Mouse (Mus musculus): ENCODE measurements around the gene Emc10. TPM values are rescaled to one million over a fixed set of nuclear protein-coding genes. Genes with fewer than 3 reads are reported as not detected.

Gene Emc10
- polyA plus RNA-seq, 1 experiment from 2014 or later, result 157 TPM

GRCm38 (mm10) chr7:44453256-44453655 is 43.1 kb downstream of the Emc10 start:
- peaks cover 51% of the 10 kb centered on the region for H3K36me3 ChIP-seq
- peaks cover 45% of the 10 kb centered on the region for H3K4me1 ChIP-seq
- ATAC-seq (ENCODE audit: low FRiP score), result 0 out of 2 replicates have a peak, but pooled peaks have one; percentile 13
- H3K9me3 ChIP-seq (replicated peaks), result no peaks in the 10 kb centered on the region
- WGBS, result 13% methylated on average over 3 of the region's 3 CpGs
- no peak overlapping the region for H3K4me2 ChIP-seq
- no peak overlapping the region for H3K27ac ChIP-seq (replicated peaks)
- no peak overlapping the region for H3K4me3 ChIP-seq (replicated peaks)
- H3K27me3 ChIP-seq (replicated peaks), result no peaks in the 10 kb centered on the region
- H3K9ac ChIP-seq (replicated peaks), result no peak overlapping the region

- H3K4me2 ChIP-seq, result peak overlapping the region; percentile 96
- no peak for ATAC-seq (ENCODE audit: low FRiP score)
- peaks cover 46% of the 10 kb centered on the region for H3K36me3 ChIP-seq
- peak overlapping the region; percentile 64; the same call in 1 of the 2 replicates for H3K27ac ChIP-seq (replicated peaks)
- peak overlapping the region; percentile 20; the same call in 1 of the 2 replicates for H3K9ac ChIP-seq (replicated peaks)
- H3K4me3 ChIP-seq (replicated peaks), result peak overlapping the region; percentile 70
- no peaks in the 10 kb centered on the region for H3K27me3 ChIP-seq (replicated peaks)
- H3K4me1 ChIP-seq, result peaks cover 77% of the 10 kb centered on the region
- 24% methylated on average over 12 of the region's 12 CpGs for WGBS
- no peaks in the 10 kb centered on the region for H3K9me3 ChIP-seq (replicated peaks)
Measured at GRCm38 (mm10) chr7:44446070-44446855, 50.1 kb downstream of the Emc10 start.

- H3K36me3 ChIP-seq, result peaks cover 45% of the 10 kb centered on the region
- WGBS, result 16% methylated on average over 7 of the region's 7 CpGs
- H3K27ac ChIP-seq (replicated peaks), result 0 out of 2 replicates have a peak overlapping the region, but pooled peaks have one; percentile 15
- peaks cover 80% of the 10 kb centered on the region for H3K4me1 ChIP-seq
- no peak for ATAC-seq (ENCODE audit: low FRiP score)
- no peaks in the 10 kb centered on the region for H3K9me3 ChIP-seq (replicated peaks)
- H3K27me3 ChIP-seq (replicated peaks), result no peaks in the 10 kb centered on the region
- peak overlapping the region; percentile 70 for H3K4me3 ChIP-seq (replicated peaks)
- H3K4me2 ChIP-seq, result peak overlapping the region; percentile 96
- H3K9ac ChIP-seq (replicated peaks), result peak overlapping the region; percentile 97; the same call in 1 of the 2 replicates
Measured at GRCm38 (mm10) chr7:44445528-44445923, 50.8 kb downstream of the Emc10 start.

- H3K9ac ChIP-seq (replicated peaks), result peak overlapping the region; percentile 97
- 16% methylated on average over 29 of the region's 29 CpGs for WGBS
- peaks cover 80% of the 10 kb centered on the region for H3K4me1 ChIP-seq
- no peaks in the 10 kb centered on the region for H3K9me3 ChIP-seq (replicated peaks)
- ATAC-seq (ENCODE audit: low FRiP score), result no peak
- no peaks in the 10 kb centered on the region for H3K27me3 ChIP-seq (replicated peaks)
- H3K36me3 ChIP-seq, result peaks cover 42% of the 10 kb centered on the region
- peak overlapping the region; percentile 70 for H3K4me3 ChIP-seq (replicated peaks)
- peak overlapping the region; percentile 15; the same call in 1 of the 2 replicates for H3K27ac ChIP-seq (replicated peaks)
- peak overlapping the region; percentile 96 for H3K4me2 ChIP-seq
Measured at GRCm38 (mm10) chr7:44444886-44445527, 51.3 kb downstream of the Emc10 start.

- Histone ChIP-seq H3K27ac (replicated peaks) (peak overlapping the region; percentile 98), H3K4me1 (peaks cover 65% of the 10 kb centered on the region), H3K9me3 (replicated peaks) (no peaks in the 10 kb centered on the region), H3K4me2 (peak overlapping the region; percentile 96), H3K27me3 (replicated peaks) (no peaks in the 10 kb centered on the region), H3K9ac (replicated peaks) (peak overlapping the region; percentile 97), H3K4me3 (replicated peaks) (peak overlapping the region; percentile 70), H3K36me3 (peaks cover 27% of the 10 kb centered on the region)
- peak; percentile 25 for ATAC-seq (ENCODE audit: low FRiP score)
- 7% methylated on average over 19 of the region's 20 CpGs for WGBS
Measured at GRCm38 (mm10) chr7:44443268-44444173, 52.8 kb downstream of the Emc10 start.

GRCm38 (mm10) chr7:44442407-44442821 is 53.9 kb downstream of the Emc10 start:
- H3K4me2 ChIP-seq, result peak overlapping the region; percentile 96
- H3K4me1 ChIP-seq, result peaks cover 62% of the 10 kb centered on the region
- peak overlapping the region; percentile 97 for H3K9ac ChIP-seq (replicated peaks)
- peaks cover 19% of the 10 kb centered on the region for H3K36me3 ChIP-seq
- no peaks in the 10 kb centered on the region for H3K9me3 ChIP-seq (replicated peaks)
- peak overlapping the region; percentile 70 for H3K4me3 ChIP-seq (replicated peaks)
- H3K27ac ChIP-seq (replicated peaks), result peak overlapping the region; percentile 98
- WGBS, result 1% methylated on average over 14 of the region's 14 CpGs
- H3K27me3 ChIP-seq (replicated peaks), result no peaks in the 10 kb centered on the region
- ATAC-seq (ENCODE audit: low FRiP score), result peak; percentile 47

- peak overlapping the region; percentile 98 for H3K27ac ChIP-seq (replicated peaks)
- peaks cover 56% of the 10 kb centered on the region for H3K4me1 ChIP-seq
- H3K36me3 ChIP-seq, result peaks cover 14% of the 10 kb centered on the region
- peak; percentile 80 for ATAC-seq (ENCODE audit: low FRiP score)
- H3K9me3 ChIP-seq (replicated peaks), result no peaks in the 10 kb centered on the region
- no peaks in the 10 kb centered on the region for H3K27me3 ChIP-seq (replicated peaks)
- H3K4me3 ChIP-seq (replicated peaks), result peak overlapping the region; percentile 70
- peak overlapping the region; percentile 97 for H3K9ac ChIP-seq (replicated peaks)
- WGBS, result under 1% methylated on average over 14 of the region's 14 CpGs
- peak overlapping the region; percentile 96 for H3K4me2 ChIP-seq
Measured at GRCm38 (mm10) chr7:44441648-44442109, 54.6 kb downstream of the Emc10 start.

- H3K9ac ChIP-seq (replicated peaks), result peak overlapping the region; percentile 97
- H3K27me3 ChIP-seq (replicated peaks), result no peaks in the 10 kb centered on the region
- no peak; the same call in 1 of the 2 replicates for ATAC-seq (ENCODE audit: low FRiP score)
- peaks cover 9% of the 10 kb centered on the region for H3K36me3 ChIP-seq
- H3K4me3 ChIP-seq (replicated peaks), result peak overlapping the region; percentile 70
- 0% methylated on average over 1 of the region's 1 CpGs for WGBS
- H3K4me2 ChIP-seq, result peak overlapping the region; percentile 96
- H3K27ac ChIP-seq (replicated peaks), result peak overlapping the region; percentile 98
- no peaks in the 10 kb centered on the region for H3K9me3 ChIP-seq (replicated peaks)
- H3K4me1 ChIP-seq, result peaks cover 51% of the 10 kb centered on the region
Measured at GRCm38 (mm10) chr7:44441180-44441579, 55.1 kb downstream of the Emc10 start.

- H3K4me3 ChIP-seq (replicated peaks), result no peak overlapping the region
- peaks cover 4% of the 10 kb centered on the region; the same call in 1 of the 2 replicates for H3K36me3 ChIP-seq
- no peaks in the 10 kb centered on the region for H3K9me3 ChIP-seq (replicated peaks)
- ATAC-seq (ENCODE audit: low FRiP score), result no peak
- H3K9ac ChIP-seq (replicated peaks), result 0 out of 2 replicates have a peak overlapping the region, but pooled peaks have one; percentile 10
- WGBS, result 67% methylated on average over 1 of the region's 1 CpGs
- H3K4me2 ChIP-seq, result 0 out of 2 replicates have a peak overlapping the region, but pooled peaks have one; percentile 96
- peaks cover 44% of the 10 kb centered on the region for H3K4me1 ChIP-seq
- H3K27me3 ChIP-seq (replicated peaks), result no peaks in the 10 kb centered on the region
- 0 out of 2 replicates have a peak overlapping the region, but pooled peaks have one; percentile 98 for H3K27ac ChIP-seq (replicated peaks)
Measured at GRCm38 (mm10) chr7:44440479-44440878, 55.9 kb downstream of the Emc10 start.

Data from neural tube, embryonic 15.5 days (tissue).